Mouse (Mus musculus): ENCODE data around the gene Dnajc19. TPM values are rescaled to one million over a fixed set of nuclear protein-coding genes. Genes with fewer than 3 reads are reported as not detected.

Dnajc19 gene
- total and polyA plus RNA-seq, 2 experiments from 2014 or later = 216 to 223 TPM

GRCm38 (mm10) chr3:34007611-34008010 lies 73.5 kb downstream of the Dnajc19 start:
- H3K4me3 ChIP-seq (ENCODE audit: low read depth, low read length) = no peak overlapping the region
- ATAC-seq (ENCODE audit: insufficient read depth, low read depth) (no peak), DNase-seq (ENCODE audit: low spot score) (no peak)
- H3K9me3 ChIP-seq (replicated peaks; ENCODE audit: control insufficient read depth, low read length) = no peaks in the 10 kb centered on the region
- no peak for TF ChIP-seq EP300 (IDR thresholded peaks at IDR 0.05; ENCODE audit: low read depth)
- TF ChIP-seq CTCF (IDR thresholded peaks at IDR 0.05; ENCODE audit: low read depth) = no peak
- no peaks in the 10 kb centered on the region for H3K36me3 ChIP-seq (replicated peaks; ENCODE audit: control insufficient read depth, insufficient read depth, low read length)
- H3K9ac ChIP-seq (replicated peaks; ENCODE audit: low read depth, low read length) = no peak overlapping the region
- H3K4me2 ChIP-seq (ENCODE audit: low read depth, low read length) = no peak overlapping the region
- H3K27ac ChIP-seq (ENCODE audit: low read depth) = peak overlapping the region; percentile 40
- no peaks in the 10 kb centered on the region for H3K27me3 ChIP-seq (ENCODE audit: control insufficient read depth, insufficient read depth, low read length)
- 62% methylated on average over 4 of the region's 4 CpGs for WGBS
- peaks cover 4% of the 10 kb centered on the region; the same call in 1 of the 2 replicates for H3K4me1 ChIP-seq (ENCODE audit: control insufficient read depth, insufficient read depth)

DNA sequence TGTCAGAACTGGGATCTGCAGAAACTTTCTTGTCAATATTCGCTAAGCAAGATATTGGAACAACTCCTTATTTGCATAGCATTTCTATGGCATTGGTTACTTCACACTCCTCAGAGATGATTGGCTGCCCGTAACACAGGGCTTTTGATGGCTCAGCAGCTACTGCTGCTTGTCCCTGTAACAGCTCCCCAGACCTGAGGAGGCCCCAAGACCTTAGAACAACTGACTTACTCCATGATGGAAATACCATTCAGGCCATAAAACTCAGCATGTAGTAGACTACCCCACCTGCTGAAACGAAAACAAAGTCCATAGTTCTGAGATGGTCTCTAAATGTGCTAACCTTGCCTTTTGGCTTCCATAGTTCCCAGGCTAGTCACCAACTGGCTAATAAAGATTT lies 74.3 kb downstream of the Dnajc19 start:
- 74% methylated on average over 3 of the region's 3 CpGs for WGBS
- H3K4me2 ChIP-seq (ENCODE audit: low read depth, low read length) = no peak overlapping the region

DNA sequence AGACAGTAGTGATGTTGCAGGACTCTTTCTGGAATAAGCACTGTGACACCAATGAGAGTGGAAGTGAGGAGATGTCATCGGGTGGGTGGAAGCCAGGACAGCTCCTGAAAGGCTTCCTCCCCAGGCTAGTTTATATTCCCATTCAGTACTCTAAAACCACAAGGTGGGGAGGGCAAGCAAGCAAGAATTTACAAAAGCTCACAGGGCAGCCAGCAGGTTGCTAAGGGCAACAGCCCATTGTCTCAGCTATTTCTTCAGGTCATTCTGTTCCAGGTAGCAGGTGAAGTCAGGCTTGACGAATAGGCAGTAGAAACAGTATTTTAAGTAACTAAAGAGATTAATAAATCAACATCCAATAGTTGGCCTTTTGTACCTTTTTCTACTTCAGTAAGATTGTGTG lies 74.8 kb downstream of the Dnajc19 start:
- ATAC-seq (ENCODE audit: insufficient read depth, low read depth) (no peak), DNase-seq (ENCODE audit: low spot score) (no peak)
- H3K27me3 ChIP-seq (ENCODE audit: control insufficient read depth, insufficient read depth, low read length) = no peaks in the 10 kb centered on the region
- H3K36me3 ChIP-seq (replicated peaks; ENCODE audit: control insufficient read depth, insufficient read depth, low read length) = no peaks in the 10 kb centered on the region
- peaks cover 4% of the 10 kb centered on the region; the same call in 1 of the 2 replicates for H3K4me1 ChIP-seq (ENCODE audit: control insufficient read depth, insufficient read depth)
- no peak overlapping the region for H3K27ac ChIP-seq (ENCODE audit: low read depth)
- H3K9me3 ChIP-seq (replicated peaks; ENCODE audit: control insufficient read depth, low read length) = no peaks in the 10 kb centered on the region
- TF ChIP-seq CTCF (IDR thresholded peaks at IDR 0.05; ENCODE audit: low read depth) (no peak), EP300 (IDR thresholded peaks at IDR 0.05; ENCODE audit: low read depth) (no peak)
- H3K9ac ChIP-seq (replicated peaks; ENCODE audit: low read depth, low read length) = no peak overlapping the region
- no peak overlapping the region for H3K4me2 ChIP-seq (ENCODE audit: low read depth, low read length)
- H3K4me3 ChIP-seq (ENCODE audit: low read depth, low read length) = no peak overlapping the region
- 68% methylated on average over 2 of the region's 2 CpGs for WGBS

More for the DNA sequence above, 74.3 kb downstream of the Dnajc19 start:
- ATAC-seq (ENCODE audit: insufficient read depth, low read depth) = no peak
- no peaks in the 10 kb centered on the region for H3K36me3 ChIP-seq (replicated peaks; ENCODE audit: control insufficient read depth, insufficient read depth, low read length)
- no peak overlapping the region for H3K4me3 ChIP-seq (ENCODE audit: low read depth, low read length)
- TF ChIP-seq EP300 (IDR thresholded peaks at IDR 0.05; ENCODE audit: low read depth) = no peak
- TF ChIP-seq CTCF (IDR thresholded peaks at IDR 0.05; ENCODE audit: low read depth) = no peak
- no peak for DNase-seq (ENCODE audit: low spot score)
- H3K27ac ChIP-seq (ENCODE audit: low read depth) = no peak overlapping the region
- H3K4me1 ChIP-seq (ENCODE audit: control insufficient read depth, insufficient read depth) = peaks cover 4% of the 10 kb centered on the region; the same call in 1 of the 2 replicates
- no peak overlapping the region for H3K9ac ChIP-seq (replicated peaks; ENCODE audit: low read depth, low read length)
- no peaks in the 10 kb centered on the region for H3K27me3 ChIP-seq (ENCODE audit: control insufficient read depth, insufficient read depth, low read length)
- H3K9me3 ChIP-seq (replicated peaks; ENCODE audit: control insufficient read depth, low read length) = no peaks in the 10 kb centered on the region

Other genes with a start within 250 kb of the Dnajc19 start
- gene Ccdc39, start 237.0 kb downstream of the Dnajc19 start, total RNA-seq (2014; rRNA removed; ENCODE audit: low replicate concordance) = not detected in 2 replicates
- gene Ccdc39, start 237.0 kb downstream of the Dnajc19 start, polyA plus RNA-seq (2015; fragmentation: Nextera tagmentation; extraction: Ambion mirVana) = 0.30 and 0.91 TPM in 2 replicates
- gene Fxr1, start 61.4 kb downstream of the Dnajc19 start, total RNA-seq (2014; rRNA removed; ENCODE audit: low replicate concordance) = 71.5 and 85.9 TPM in 2 replicates
- 67.7 and 71.1 TPM in 2 replicates for gene Fxr1, start 61.4 kb downstream of the Dnajc19 start, polyA plus RNA-seq (2015; fragmentation: Nextera tagmentation; extraction: Ambion mirVana)